Mouse (Mus musculus): ENCODE data around the gene Xcr1.

- no peak for TF ChIP-seq CTCF (IDR thresholded peaks at IDR 0.05; ENCODE audit: low read depth)
- no peak for TF ChIP-seq EP300 (optimal IDR thresholded peaks at IDR 0.05)
Measured at GRCm38 (mm10) chr9:123814821-123815220, 47.0 kb downstream of the Xcr1 start.
